Mouse (Mus musculus) liver, adult (tissue): ENCODE data around the gene Ep400.

ENCODE experiments used
- GATA4 ChIP-seq: IDR thresholded peaks from 2 replicates; pipeline ENCODE4 v1.6.1; 2014; ENCODE audit warnings: mild to moderate bottlenecking, low read length; ENCODE audit not compliant: insufficient replicate concordance

Gene Ep400

GRCm38 (mm10) chr5:110770448-110771158, at the start of gene Ep400:
TSS of gene Ep400 (minus strand) at chr5:110770717.
- peak; percentile 33; the same call in 1 of the 2 replicates for TF ChIP-seq GATA4

DNA sequence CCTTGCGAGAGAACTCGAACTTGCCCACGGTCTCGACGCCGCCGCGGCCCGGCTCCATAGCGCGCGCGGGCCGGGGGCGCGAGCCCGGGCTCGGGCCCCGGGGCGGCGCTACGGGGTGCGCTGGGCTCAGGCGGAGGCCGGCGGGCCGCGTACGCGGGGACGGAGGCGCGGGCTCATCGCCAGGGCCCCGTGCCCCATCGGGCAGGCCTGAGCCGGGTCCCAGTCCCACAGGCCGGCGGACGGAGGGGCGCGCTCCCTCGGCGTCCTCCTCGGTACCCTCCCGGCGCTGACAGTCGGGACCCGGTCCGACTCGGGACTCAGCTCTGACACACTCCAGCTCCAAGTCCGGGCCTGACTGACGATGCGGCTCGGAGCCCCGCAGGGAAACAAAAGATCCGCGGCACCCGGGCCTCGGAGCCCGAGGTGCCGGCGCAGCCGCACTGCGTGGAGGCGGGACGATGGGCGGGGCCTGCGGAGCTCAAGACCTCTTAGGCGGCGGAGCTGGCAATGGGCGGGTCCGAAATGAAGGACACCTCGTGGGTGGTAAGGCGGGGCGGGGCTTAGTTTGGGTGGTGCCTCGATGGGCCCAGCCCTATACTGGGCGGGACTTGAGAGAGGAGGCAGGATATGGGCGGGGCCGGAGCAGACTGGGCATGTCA, 39.3 kb upstream of the Ep400 start, which contains the start of gene Ulk1:
Gene Ulk1 (minus strand): TSS at position 431 of the 659 bp plus-strand sequence.
- TF ChIP-seq GATA4, result no peak

DNA sequence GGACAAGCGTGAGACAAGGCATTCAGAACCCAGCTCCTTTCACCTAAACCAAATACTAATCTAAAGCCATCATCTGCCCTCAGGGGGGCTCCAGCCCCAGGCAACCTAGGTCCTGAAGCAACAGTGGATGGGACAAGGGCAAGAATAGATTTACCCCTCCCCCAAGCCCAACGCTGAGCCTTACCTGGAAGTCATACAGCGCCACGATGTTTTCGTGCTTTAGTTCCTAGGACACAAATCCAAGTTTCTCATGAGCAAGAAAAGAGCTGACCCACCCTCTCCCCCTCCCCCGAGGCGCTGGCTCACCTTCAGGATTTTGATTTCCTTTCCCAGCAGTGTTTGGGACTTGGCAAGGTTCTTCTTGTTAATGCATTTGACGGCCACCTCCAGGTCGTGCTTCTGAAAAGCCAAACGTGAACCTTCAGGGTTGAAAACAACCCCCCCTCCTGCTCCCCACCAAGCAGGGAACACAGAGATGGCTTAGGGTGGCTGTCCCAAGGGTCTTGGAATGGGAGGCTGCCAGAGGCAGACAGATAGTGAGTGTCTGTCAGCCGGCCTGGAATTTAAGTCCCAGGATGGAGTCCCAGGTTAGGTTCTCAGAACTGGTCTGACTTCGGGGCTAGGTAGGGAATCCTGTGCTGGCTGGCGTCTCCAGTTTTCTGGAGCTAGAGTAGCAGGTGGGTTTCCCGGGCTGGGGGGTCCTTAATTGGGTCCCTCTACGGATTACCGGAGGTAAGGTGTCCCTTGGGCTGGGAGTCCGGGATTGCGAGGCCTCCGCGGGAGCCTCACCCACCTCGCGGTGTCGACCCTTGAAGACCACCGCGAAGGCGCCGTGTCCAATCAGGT, 38.5 kb upstream of the Ep400 start:
- TF ChIP-seq GATA4, result no peak

- no peak; the same call in 1 of the 2 replicates for TF ChIP-seq GATA4
Observed at GRCm38 (mm10) chr5:110808061-110808631, 37.6 kb upstream of the Ep400 start.

DNA sequence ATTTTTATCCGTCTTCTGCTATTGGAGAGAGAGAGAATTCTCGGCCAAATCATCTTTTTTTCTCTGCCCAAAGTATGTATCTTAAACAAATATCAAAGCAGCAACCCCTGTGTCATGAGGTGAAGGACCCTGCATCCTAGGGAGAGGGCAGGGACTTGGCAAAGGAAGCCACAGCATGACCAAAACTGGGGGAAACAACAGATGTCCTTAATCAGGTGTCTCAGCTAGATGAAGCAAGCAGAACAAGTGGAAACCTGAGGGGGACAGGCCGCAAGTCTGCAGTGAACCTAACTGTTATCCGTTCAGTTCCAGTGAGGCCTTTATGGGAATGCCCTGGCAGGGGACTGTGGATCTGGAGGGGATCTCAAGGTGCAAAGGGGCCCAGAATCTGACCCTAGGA, 36.9 kb upstream of the Ep400 start:
- no peak for TF ChIP-seq GATA4

DNA sequence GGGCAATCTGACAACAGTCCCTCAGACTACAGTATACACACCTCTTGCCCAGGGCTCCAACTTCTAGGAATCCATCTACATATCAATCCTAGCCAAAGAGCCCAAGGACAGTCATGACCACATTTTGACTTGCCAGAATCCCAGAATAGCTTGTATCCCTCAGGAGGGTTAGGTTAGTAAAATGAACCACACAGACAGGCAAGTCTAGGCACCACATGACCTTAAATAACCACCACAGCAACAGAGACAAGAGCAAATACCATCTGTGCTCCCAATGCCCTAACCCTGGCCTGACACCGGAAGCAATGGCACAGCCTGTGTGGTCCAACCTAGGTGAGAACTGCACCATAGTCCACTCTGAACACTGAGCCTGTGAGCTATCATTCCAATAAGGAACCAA, 36.2 kb upstream of the Ep400 start:
- TF ChIP-seq GATA4, result no peak

DNA sequence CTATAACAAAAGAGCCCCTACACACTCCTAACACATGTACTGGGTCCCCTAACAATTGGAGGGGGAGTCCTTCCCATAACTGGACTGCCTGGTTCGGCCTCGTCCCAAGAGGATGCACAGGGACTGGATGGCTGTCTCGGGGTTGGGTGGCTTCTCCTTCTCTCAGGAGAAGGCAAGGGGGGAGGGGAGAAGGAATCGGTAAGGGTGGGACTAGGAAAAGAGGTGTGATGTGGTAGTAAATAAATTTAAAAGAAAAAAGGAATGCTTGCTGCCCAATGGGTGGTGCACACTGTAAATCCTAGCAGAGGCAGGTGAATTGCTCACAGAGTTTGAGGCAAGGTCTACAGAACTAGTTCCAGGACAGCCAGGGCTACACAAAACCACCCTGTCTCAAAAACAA, 35.6 kb upstream of the Ep400 start:
- no peak for TF ChIP-seq GATA4

DNA sequence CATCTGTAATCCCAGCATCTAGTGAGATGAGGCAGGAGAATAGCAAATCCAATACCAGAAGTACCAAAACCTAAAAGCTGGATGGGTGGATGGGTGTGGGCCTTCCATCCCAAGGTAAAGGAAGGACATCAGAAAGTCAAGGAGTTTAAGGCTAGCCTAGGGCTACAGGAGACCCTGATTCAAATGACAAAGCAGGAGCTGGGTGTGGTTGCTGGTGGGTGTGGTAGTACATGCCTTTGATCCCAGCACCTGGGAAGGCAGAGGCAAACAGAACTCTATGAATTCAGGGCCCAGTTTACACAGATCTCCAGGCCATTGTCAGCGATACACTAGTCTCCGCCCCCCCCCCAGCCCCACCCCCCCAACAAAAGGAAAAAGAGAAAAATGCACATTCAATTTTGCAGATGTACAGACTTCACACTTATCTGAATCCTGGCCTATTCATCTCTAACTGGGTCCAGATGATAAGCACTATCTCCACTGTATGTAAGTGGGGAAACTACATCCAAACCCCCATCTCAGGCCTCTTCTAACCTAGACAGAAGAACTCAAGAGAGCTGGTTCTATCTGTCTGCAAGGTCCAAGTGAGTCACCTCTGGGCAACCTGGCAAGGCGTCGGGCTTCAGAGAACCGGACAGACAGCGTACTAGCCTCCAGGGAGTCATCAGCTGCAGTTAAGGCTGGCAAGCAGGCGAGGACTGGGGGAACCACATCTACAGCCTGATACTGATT, 33.7 kb upstream of the Ep400 start:
- no peak for TF ChIP-seq GATA4

- no peak for TF ChIP-seq GATA4
Observed at GRCm38 (mm10) chr5:110802809-110803208, 32.3 kb upstream of the Ep400 start.

- TF ChIP-seq GATA4, result no peak
Observed at GRCm38 (mm10) chr5:110802186-110802585, 31.7 kb upstream of the Ep400 start.

GRCm38 (mm10) chr5:110801036-110801624, 30.6 kb upstream of the Ep400 start:
- TF ChIP-seq GATA4, result no peak

GRCm38 (mm10) chr5:110797696-110798095, 27.2 kb upstream of the Ep400 start:
- TF ChIP-seq GATA4, result no peak

GRCm38 (mm10) chr5:110794363-110794762, 23.8 kb upstream of the Ep400 start:
- no peak for TF ChIP-seq GATA4

GRCm38 (mm10) chr5:110788684-110789083, 18.2 kb upstream of the Ep400 start:
- no peak for TF ChIP-seq GATA4
